Mouse (Mus musculus) heart, postnatal 0 days (tissue): Measurements from ENCODE around the gene Csnk2a2.

Source experiments
- CTCF ChIP-seq: IDR thresholded peaks from 2 replicates; pipeline ENCODE4 v1.5.1; 2016; ENCODE audit warnings: antibody characterized with exemption, control low read depth, low read depth
- EP300 ChIP-seq: IDR thresholded peaks from 2 replicates; pipeline ENCODE4 v1.6.1; 2016; ENCODE audit warnings: antibody characterized with exemption, low read depth

GRCm38 (mm10) chr8:95466543-95466942 is 23.3 kb downstream of the Csnk2a2 start:
- no peak for TF ChIP-seq CTCF
- TF ChIP-seq EP300, result no peak
